Mouse (Mus musculus): Measurements from ENCODE around the gene Uckl1.

The Uckl1 gene

GRCm38 (mm10) chr2:181572921-181573920, 11.5 kb downstream of the Uckl1 start:
- DNase-seq (ENCODE audit: low spot score) = no peak

- no peak for DNase-seq (ENCODE audit: low spot score)
These were observed 12.6 kb downstream of the Uckl1 start for GRCm38 (mm10) chr2:181571941-181572670.

GRCm38 (mm10) chr2:181570921-181571595, 13.6 kb downstream of the Uckl1 start:
- no peak for DNase-seq (ENCODE audit: low spot score)

GRCm38 (mm10) chr2:181570375-181570774, 14.3 kb downstream of the Uckl1 start:
- no peak for DNase-seq (ENCODE audit: low spot score)

- DNase-seq (ENCODE audit: low spot score) = no peak
These were observed 14.8 kb downstream of the Uckl1 start for GRCm38 (mm10) chr2:181569856-181570255.

GRCm38 (mm10) chr2:181568272-181569008, 16.3 kb downstream of the Uckl1 start:
- peak; percentile 65 for DNase-seq (ENCODE audit: low spot score)

- no peak for DNase-seq (ENCODE audit: low spot score)
These were observed 17.4 kb downstream of the Uckl1 start for GRCm38 (mm10) chr2:181567338-181567737.

GRCm38 (mm10) chr2:181553772-181554171, 30.9 kb downstream of the Uckl1 start:
- no peak for DNase-seq (ENCODE audit: low spot score)

- no peak for DNase-seq (ENCODE audit: low spot score)
These were observed 34.5 kb downstream of the Uckl1 start for GRCm38 (mm10) chr2:181550233-181550632.

- DNase-seq (ENCODE audit: low spot score) = no peak
These were observed 36.0 kb downstream of the Uckl1 start for GRCm38 (mm10) chr2:181548682-181549081.

GRCm38 (mm10) chr2:181548227-181548626, 36.5 kb downstream of the Uckl1 start:
- DNase-seq (ENCODE audit: low spot score) = no peak

- DNase-seq (ENCODE audit: low spot score) = no peak
These were observed 38.5 kb downstream of the Uckl1 start for GRCm38 (mm10) chr2:181546142-181546541.

- DNase-seq (ENCODE audit: low spot score) = no peak
These were observed 42.8 kb downstream of the Uckl1 start for GRCm38 (mm10) chr2:181541761-181542380.

GRCm38 (mm10) chr2:181537444-181538047, 47.1 kb downstream of the Uckl1 start:
- DNase-seq (ENCODE audit: low spot score) = peak; percentile 12

GRCm38 (mm10) chr2:181536410-181536809, 48.3 kb downstream of the Uckl1 start:
- no peak for DNase-seq (ENCODE audit: low spot score)

GRCm38 (mm10) chr2:181532589-181532988, 52.1 kb downstream of the Uckl1 start:
- no peak for DNase-seq (ENCODE audit: low spot score)

- DNase-seq (ENCODE audit: low spot score) = no peak
These were observed 55.6 kb downstream of the Uckl1 start for GRCm38 (mm10) chr2:181529076-181529475.

GRCm38 (mm10) chr2:181525526-181525925, 59.2 kb downstream of the Uckl1 start:
- DNase-seq (ENCODE audit: low spot score) = no peak

- peak; percentile 47 for DNase-seq (ENCODE audit: low spot score)
These were observed 61.9 kb downstream of the Uckl1 start for GRCm38 (mm10) chr2:181522811-181523210.

GRCm38 (mm10) chr2:181521491-181521890, 63.2 kb downstream of the Uckl1 start:
- no peak for DNase-seq (ENCODE audit: low spot score)

- DNase-seq (ENCODE audit: low spot score) = no peak
These were observed 63.8 kb downstream of the Uckl1 start for GRCm38 (mm10) chr2:181520936-181521227.
